Mouse (Mus musculus) forebrain, embryonic 13.5 days (tissue): ENCODE data around the gene Nos2. TPM values are rescaled to one million over a fixed set of nuclear protein-coding genes. Genes with fewer than 3 reads are reported as not detected.

Experiments used
- ATAC-seq: fragments of 200-750 bp; cut with Nextera tagmentation; 2 replicates; pipeline ENCODE4 v1.8.0; 2017
- H3K27ac ChIP-seq: fragments of 300-500 bp; sonication (generic); 2 replicates; pipeline ENCODE4 v1.5.1; 2015; ENCODE audit warnings: inconsistent platforms, mild to moderate bottlenecking, moderate library complexity
- H3K27me3 ChIP-seq: fragments of 300-500 bp; sonication (generic); 2 replicates; pipeline ENCODE4 v1.6.1; 2015; ENCODE audit warnings: mild to moderate bottlenecking, inconsistent platforms
- H3K36me3 ChIP-seq: fragments of 300-500 bp; sonication (generic); 2 replicates; pipeline ENCODE4 v1.6.1; 2015; ENCODE audit warnings: mild to moderate bottlenecking, inconsistent platforms; ENCODE audit not compliant: poor library complexity, severe bottlenecking
- H3K4me1 ChIP-seq: fragments of 300-500 bp; sonication (generic); 2 replicates; pipeline ENCODE4 v1.6.1; 2015; ENCODE audit warnings: inconsistent platforms
- H3K4me2 ChIP-seq: fragments of 300-500 bp; sonication (generic); 2 replicates; pipeline ENCODE4 v1.6.1; 2015; ENCODE audit warnings: inconsistent platforms, mild to moderate bottlenecking, moderate library complexity
- H3K4me3 ChIP-seq: fragments of 300-500 bp; sonication (generic); 2 replicates; pipeline ENCODE4 v1.5.1; 2015; ENCODE audit warnings: mild to moderate bottlenecking, inconsistent platforms
- H3K9ac ChIP-seq: fragments of 300-500 bp; sonication (generic); 2 replicates; pipeline ENCODE4 v1.6.1; 2015; ENCODE audit warnings: mild to moderate bottlenecking, inconsistent platforms
- H3K9me3 ChIP-seq: fragments of 300-500 bp; sonication (generic); replicated peaks from 2 replicates; pipeline ENCODE4 v1.6.1; 2016; ENCODE audit warnings: inconsistent platforms
- WGBS: fragments of 180-500 bp; shearing (Covaris S2); methylation state at CpG from one replicate; pipeline ENCODE4 v1.1.7; 2015; 5-methylcytosine and 5-hydroxymethylcytosine counted together
- polyA plus RNA-seq: library from polyadenylated mRNA; unstranded; fragments of >200 nt; fragmentation: Nextera tagmentation; extraction: Ambion mirVana; gene quantifications from 2 replicates; pipeline ENCODE4 v1.2.1, GENCODE M21; 2015

The Nos2 gene
- polyA plus RNA-seq, result 0.57 and 0.65 TPM in 2 replicates

DNA sequence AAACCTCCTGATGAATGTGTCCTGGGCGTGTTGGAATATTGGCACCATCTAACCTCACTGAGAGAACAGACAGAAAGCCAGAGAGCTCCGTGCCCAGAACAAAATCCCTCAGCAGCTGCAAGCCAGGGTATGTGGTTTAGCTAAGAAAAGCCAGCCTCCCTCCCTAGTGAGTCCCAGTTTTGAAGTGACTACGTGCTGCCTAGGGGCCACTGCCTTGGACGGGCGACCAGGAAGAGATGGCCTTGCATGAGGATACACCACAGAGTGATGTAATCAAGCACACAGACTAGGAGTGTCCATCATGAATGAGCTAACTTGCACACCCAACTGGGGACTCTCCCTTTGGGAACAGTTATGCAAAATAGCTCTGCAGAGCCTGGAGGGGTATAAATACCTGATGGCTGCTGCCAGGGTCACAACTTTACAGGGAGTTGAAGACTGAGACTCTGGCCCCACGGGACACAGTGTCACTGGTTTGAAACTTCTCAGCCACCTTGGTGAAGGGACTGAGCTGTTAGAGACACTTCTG lies at the start of gene Nos2:
Nos2 (plus strand) TSS at position 377 of the 529 bp plus-strand sequence.
- Histone ChIP-seq H3K4me1 (peaks cover 9% of the 10 kb centered on the region), H3K9me3 (no peaks in the 10 kb centered on the region), H3K4me2 (no peak within 1 kb of the TSS), H3K27ac (no peak within 1 kb of the TSS), H3K36me3 (no peaks in the 10 kb centered on the region), H3K9ac (no peak within 1 kb of the TSS), H3K4me3 (no peak within 1 kb of the TSS), H3K27me3 (peaks cover 33% of the 10 kb centered on the region)
- ATAC-seq, result no peak
- 55% methylated on average over 6 of the region's 6 CpGs for WGBS

GRCm38 (mm10) chr11:78870891-78871290 lies 49.7 kb upstream of the Nos2 start:
- H3K4me2 ChIP-seq, result no peak overlapping the region
- no peaks in the 10 kb centered on the region for H3K4me1 ChIP-seq
- no peak overlapping the region for H3K9ac ChIP-seq
- H3K4me3 ChIP-seq, result no peak overlapping the region
- H3K27me3 ChIP-seq, result no peaks in the 10 kb centered on the region
- no peaks in the 10 kb centered on the region for H3K36me3 ChIP-seq
- H3K9me3 ChIP-seq, result no peaks in the 10 kb centered on the region
- no peak for ATAC-seq
- 85% methylated on average over 4 of the region's 4 CpGs for WGBS
- H3K27ac ChIP-seq, result no peak overlapping the region

DNA sequence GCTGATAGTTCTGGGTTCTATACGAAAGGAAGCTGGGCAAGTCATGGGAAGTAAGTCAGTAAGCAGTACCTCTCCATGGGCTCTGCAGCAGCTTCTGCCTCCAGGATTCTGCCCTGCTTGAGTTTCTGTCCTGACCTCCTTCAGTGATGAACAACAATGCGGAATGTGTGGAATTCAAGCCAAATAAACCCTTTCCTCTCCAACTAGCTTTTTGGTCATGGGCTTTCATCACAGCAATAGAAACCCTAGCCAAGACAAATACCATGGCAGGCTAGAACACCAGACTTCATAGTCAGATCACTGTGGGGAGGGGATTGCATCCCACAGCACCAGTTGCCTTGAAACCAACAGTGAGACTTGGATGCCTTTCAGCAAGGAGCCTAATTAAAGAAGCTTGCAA lies 47.8 kb upstream of the Nos2 start:
- Histone ChIP-seq H3K4me3 (no peak overlapping the region), H3K36me3 (no peaks in the 10 kb centered on the region), H3K27me3 (no peaks in the 10 kb centered on the region), H3K4me1 (no peaks in the 10 kb centered on the region), H3K27ac (no peak overlapping the region), H3K9ac (no peak overlapping the region), H3K9me3 (no peaks in the 10 kb centered on the region), H3K4me2 (no peak overlapping the region)
- 68% methylated on average over 2 of the region's 2 CpGs for WGBS
- ATAC-seq, result no peak

DNA sequence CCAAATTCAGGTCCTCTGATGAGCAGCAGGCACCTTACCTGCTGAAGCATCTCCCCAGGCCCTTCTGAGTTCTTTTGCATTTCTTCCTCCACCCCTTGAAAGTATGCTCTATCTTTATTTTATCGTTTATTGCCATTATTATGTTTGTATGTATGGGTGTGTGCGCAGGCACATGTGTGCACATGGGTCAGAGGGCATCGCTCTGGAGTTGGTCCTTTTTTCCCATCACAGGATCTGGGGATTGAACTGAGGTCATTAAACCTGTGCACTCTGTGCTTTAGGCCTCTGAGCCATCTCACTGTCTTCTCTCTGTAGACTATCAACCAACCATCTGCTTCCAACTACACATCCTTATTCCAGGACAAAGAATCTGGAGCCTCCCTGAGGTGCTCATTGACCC lies 40.9 kb upstream of the Nos2 start:
- no peak for ATAC-seq
- no peak overlapping the region for H3K27ac ChIP-seq
- H3K4me3 ChIP-seq, result no peak overlapping the region
- H3K9me3 ChIP-seq, result no peaks in the 10 kb centered on the region
- no peak overlapping the region for H3K4me2 ChIP-seq
- H3K36me3 ChIP-seq, result no peaks in the 10 kb centered on the region
- H3K27me3 ChIP-seq, result no peaks in the 10 kb centered on the region
- 97% methylated on average over 3 of the region's 3 CpGs for WGBS
- no peaks in the 10 kb centered on the region for H3K4me1 ChIP-seq
- no peak overlapping the region for H3K9ac ChIP-seq

DNA sequence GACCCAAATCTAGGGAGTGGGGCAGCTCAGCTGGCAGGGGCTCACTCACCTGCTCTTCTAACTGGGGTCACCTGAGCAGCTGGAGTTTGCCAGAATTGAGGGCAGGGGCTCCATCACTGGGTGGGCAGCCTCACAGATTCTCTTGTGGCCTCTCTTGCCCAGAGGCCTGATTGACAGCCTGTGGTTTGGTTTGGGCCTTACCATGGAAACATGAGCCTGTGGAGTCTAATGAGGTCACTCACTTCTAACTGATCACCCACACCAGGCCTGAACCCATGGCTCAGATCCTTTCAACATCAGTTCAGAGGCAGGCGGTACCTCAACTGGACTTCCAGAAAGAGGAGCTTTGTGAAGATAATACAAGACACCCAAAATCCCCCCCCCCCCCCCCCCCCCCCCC lies 33.9 kb upstream of the Nos2 start:
- H3K9ac ChIP-seq, result no peak overlapping the region
- no peaks in the 10 kb centered on the region for H3K9me3 ChIP-seq
- H3K4me3 ChIP-seq, result no peak overlapping the region
- 14% methylated on average over 1 of the region's 1 CpGs for WGBS
- peak overlapping the region; percentile 32 for H3K4me2 ChIP-seq
- no peaks in the 10 kb centered on the region for H3K27me3 ChIP-seq
- H3K36me3 ChIP-seq, result no peaks in the 10 kb centered on the region
- ATAC-seq, result peak; percentile 27; the same call in 1 of the 2 replicates
- H3K27ac ChIP-seq, result peak overlapping the region; percentile 90
- H3K4me1 ChIP-seq, result peaks cover 20% of the 10 kb centered on the region

- H3K27me3 ChIP-seq, result no peaks in the 10 kb centered on the region
- no peak overlapping the region; the same call in 1 of the 2 replicates for H3K9ac ChIP-seq
- H3K27ac ChIP-seq, result peak overlapping the region; percentile 90
- H3K4me3 ChIP-seq, result no peak overlapping the region
- no peaks in the 10 kb centered on the region for H3K9me3 ChIP-seq
- H3K4me2 ChIP-seq, result peak overlapping the region; percentile 32
- peak; percentile 89 for ATAC-seq
- H3K36me3 ChIP-seq, result no peaks in the 10 kb centered on the region
- 16% methylated on average over 9 of the region's 9 CpGs for WGBS
- H3K4me1 ChIP-seq, result peaks cover 20% of the 10 kb centered on the region
Observed at GRCm38 (mm10) chr11:78887102-78887971, 33.2 kb upstream of the Nos2 start.

GRCm38 (mm10) chr11:78889156-78889555 lies 31.4 kb upstream of the Nos2 start:
- no peak overlapping the region for H3K4me2 ChIP-seq
- H3K4me3 ChIP-seq, result no peak overlapping the region
- WGBS, result 94% methylated on average over 4 of the region's 4 CpGs
- no peak overlapping the region for H3K27ac ChIP-seq
- peaks cover 20% of the 10 kb centered on the region for H3K4me1 ChIP-seq
- H3K9ac ChIP-seq, result no peak overlapping the region
- no peaks in the 10 kb centered on the region for H3K36me3 ChIP-seq
- ATAC-seq, result no peak
- no peaks in the 10 kb centered on the region for H3K27me3 ChIP-seq
- H3K9me3 ChIP-seq, result no peaks in the 10 kb centered on the region

GRCm38 (mm10) chr11:78896357-78897123 lies 24.0 kb upstream of the Nos2 start:
- Histone ChIP-seq H3K9ac (no peak overlapping the region), H3K4me1 (no peaks in the 10 kb centered on the region), H3K4me3 (no peak overlapping the region), H3K36me3 (no peaks in the 10 kb centered on the region), H3K9me3 (peaks cover under 1% of the 10 kb centered on the region; the same call in 1 of the 2 replicates), H3K27me3 (no peaks in the 10 kb centered on the region), H3K27ac (no peak overlapping the region), H3K4me2 (no peak overlapping the region)
- 72% methylated on average over 7 of the region's 7 CpGs for WGBS
- ATAC-seq, result no peak

- Histone ChIP-seq H3K27me3 (no peaks in the 10 kb centered on the region), H3K9ac (no peak overlapping the region), H3K9me3 (no peaks in the 10 kb centered on the region), H3K36me3 (no peaks in the 10 kb centered on the region), H3K27ac (no peak overlapping the region), H3K4me2 (no peak overlapping the region), H3K4me1 (no peaks in the 10 kb centered on the region), H3K4me3 (no peak overlapping the region)
- ATAC-seq, result no peak
- WGBS, result 89% methylated on average over 6 of the region's 6 CpGs
Observed at GRCm38 (mm10) chr11:78915473-78915872, 5.1 kb upstream of the Nos2 start.

- H3K36me3 ChIP-seq, result no peaks in the 10 kb centered on the region
- no peaks in the 10 kb centered on the region for H3K9me3 ChIP-seq
- H3K4me2 ChIP-seq, result no peak overlapping the region
- H3K4me1 ChIP-seq, result no peaks in the 10 kb centered on the region
- H3K27me3 ChIP-seq, result no peaks in the 10 kb centered on the region
- no peak for ATAC-seq
- WGBS, result 77% methylated on average over 1 of the region's 1 CpGs
- H3K27ac ChIP-seq, result no peak overlapping the region
- H3K4me3 ChIP-seq, result no peak overlapping the region
- no peak overlapping the region for H3K9ac ChIP-seq
Observed at GRCm38 (mm10) chr11:78916410-78916809, 4.2 kb upstream of the Nos2 start.

GRCm38 (mm10) chr11:78919745-78920144 lies 842 bp upstream of the Nos2 start:
- no peaks in the 10 kb centered on the region for H3K36me3 ChIP-seq
- H3K4me2 ChIP-seq, result no peak overlapping the region
- 70% methylated on average over 4 of the region's 4 CpGs for WGBS
- no peak for ATAC-seq
- H3K27ac ChIP-seq, result no peak overlapping the region
- no peaks in the 10 kb centered on the region for H3K9me3 ChIP-seq
- H3K9ac ChIP-seq, result no peak overlapping the region
- H3K4me1 ChIP-seq, result peaks cover 3% of the 10 kb centered on the region; the same call in 1 of the 2 replicates
- no peak overlapping the region for H3K4me3 ChIP-seq
- H3K27me3 ChIP-seq, result peaks cover 26% of the 10 kb centered on the region
